Mouse (Mus musculus): Measurements from ENCODE around the gene Itga9.

Gene Itga9

GRCm38 (mm10) chr9:118651939-118652338, 45.4 kb downstream of the Itga9 start:
- DNase-seq (ENCODE audit: low spot score), result no peak

GRCm38 (mm10) chr9:118653436-118653835, 46.9 kb downstream of the Itga9 start:
- no peak for DNase-seq (ENCODE audit: low spot score)

- no peak for DNase-seq (ENCODE audit: low spot score)
Measured at GRCm38 (mm10) chr9:118654969-118655368, 48.5 kb downstream of the Itga9 start.

- DNase-seq (ENCODE audit: low spot score), result no peak
Measured at GRCm38 (mm10) chr9:118655726-118656125, 49.2 kb downstream of the Itga9 start.

DNA sequence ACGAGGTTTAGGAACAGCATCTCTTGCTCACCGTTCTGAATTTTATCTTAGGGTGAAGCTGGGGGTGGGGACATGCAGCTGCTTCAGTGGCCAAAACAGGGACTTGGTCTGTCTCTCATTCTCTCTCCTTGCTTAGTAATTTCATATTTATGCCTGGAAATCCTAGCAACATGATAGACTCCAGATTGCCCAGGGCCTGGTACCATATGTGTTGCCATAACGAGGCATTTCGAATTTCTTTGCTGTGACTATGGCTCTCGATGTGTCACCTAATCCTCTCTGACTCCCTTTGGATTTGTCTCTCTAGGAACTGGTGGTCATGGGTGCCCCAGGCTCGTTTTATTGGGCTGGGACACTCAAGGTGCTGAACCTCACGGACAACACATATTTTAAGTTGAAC, 51.7 kb downstream of the Itga9 start:
- no peak for DNase-seq (ENCODE audit: low spot score)

DNA sequence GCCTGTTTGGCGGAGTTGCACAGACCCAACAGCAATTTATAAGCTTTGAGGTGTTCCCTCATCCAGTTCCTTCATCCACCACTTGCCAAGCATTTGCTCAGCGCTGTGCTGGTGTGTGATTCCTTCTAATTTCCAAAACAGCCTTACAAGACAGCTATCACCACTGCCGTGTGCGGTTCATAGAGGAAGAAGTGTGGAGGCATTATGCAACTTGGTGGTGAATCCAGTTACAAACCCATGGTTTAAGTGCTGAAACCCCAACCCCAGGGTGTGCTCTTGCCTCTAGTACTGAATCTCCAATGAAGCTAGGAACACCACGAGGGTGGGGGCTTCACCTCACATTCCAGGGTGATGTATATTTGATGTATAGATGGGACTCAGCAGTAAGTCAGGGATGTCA, 53.3 kb downstream of the Itga9 start:
- DNase-seq (ENCODE audit: low spot score), result no peak

GRCm38 (mm10) chr9:118660259-118660658, 53.8 kb downstream of the Itga9 start:
- no peak for DNase-seq (ENCODE audit: low spot score)

DNA sequence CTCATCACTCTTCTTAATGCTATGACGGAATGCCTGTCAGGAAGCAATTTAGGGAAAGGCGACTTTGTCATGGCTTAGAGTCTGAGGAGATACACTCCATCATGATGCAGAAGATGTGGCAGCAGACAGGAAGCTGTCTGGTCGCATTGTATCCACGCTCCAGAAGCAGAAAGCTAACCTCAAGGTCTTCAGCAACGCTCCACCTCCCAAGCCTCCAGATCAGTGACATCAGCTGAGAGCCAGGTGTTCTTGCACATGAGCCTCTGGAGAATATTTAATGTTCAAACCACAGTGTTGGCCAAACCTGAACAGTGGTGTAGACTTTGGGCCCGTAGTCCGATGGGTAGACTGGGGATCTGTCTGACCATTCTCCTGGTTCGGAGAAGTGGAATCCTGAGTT, 55.5 kb downstream of the Itga9 start:
- no peak for DNase-seq (ENCODE audit: low spot score)

- no peak for DNase-seq (ENCODE audit: low spot score)
Measured at GRCm38 (mm10) chr9:118662476-118662875, 56.0 kb downstream of the Itga9 start.

GRCm38 (mm10) chr9:118663938-118664337, 57.4 kb downstream of the Itga9 start:
- DNase-seq (ENCODE audit: low spot score), result no peak

DNA sequence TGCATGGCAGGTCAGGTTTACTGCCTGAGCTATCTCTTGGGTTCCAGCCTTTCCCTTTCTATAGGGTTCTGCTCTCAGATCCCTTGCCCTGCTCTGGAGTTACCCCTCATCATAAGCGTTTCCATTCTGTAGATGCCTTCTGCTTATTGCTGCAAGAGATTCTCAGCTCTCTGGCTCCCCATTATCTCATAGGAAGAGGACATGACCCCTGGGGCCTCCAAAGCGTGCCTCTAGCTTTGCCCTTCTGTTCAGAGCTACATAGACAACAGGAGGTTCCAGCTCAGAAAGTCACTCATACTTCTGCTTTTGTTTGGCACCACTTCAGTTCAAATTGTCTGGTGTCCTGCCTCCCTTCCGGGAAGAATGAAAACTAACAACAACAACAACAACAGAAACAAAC, 59.6 kb downstream of the Itga9 start:
- DNase-seq (ENCODE audit: low spot score), result no peak

GRCm38 (mm10) chr9:118669696-118670095, 63.2 kb downstream of the Itga9 start:
- DNase-seq (ENCODE audit: low spot score), result no peak

DNA sequence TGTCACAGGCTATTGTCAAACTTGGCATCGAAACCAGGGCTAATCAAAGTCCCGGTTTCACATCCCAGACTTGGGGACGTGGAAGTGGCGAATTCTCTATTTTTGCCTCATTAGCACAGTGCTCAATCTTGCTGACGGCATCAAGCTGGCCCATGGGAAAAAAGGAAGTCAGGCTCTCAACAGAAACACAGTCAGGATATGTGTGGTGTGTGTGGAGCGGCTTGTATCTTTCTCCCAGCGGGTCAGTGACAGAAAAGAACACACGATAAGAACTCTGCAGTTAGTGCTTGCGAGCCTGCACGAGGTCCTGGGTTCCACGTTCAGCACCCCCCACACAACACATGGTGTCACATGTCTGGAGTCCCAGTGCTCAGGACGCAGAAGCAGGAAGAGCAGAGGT, 67.8 kb downstream of the Itga9 start:
- DNase-seq (ENCODE audit: low spot score), result no peak

DNA sequence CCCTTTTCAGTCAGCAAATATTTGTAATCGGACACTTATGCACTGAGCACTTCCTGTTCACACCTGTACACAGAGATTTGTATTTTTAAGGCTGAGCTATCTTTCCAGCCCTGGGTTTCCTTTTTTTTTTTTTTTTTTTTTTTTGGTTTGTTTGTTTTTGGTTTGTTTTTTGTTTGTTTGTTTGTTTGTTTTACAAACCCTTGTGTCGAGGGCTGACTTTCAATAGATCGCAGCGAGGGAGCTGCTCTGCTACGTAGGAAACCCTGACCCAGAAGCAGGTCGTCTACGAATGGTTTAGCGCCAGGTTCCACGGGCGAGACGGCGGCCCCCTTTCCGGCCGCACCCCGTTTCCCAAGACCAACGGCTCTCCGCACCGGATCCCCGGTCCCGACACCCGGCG, 68.3 kb downstream of the Itga9 start:
- no peak for DNase-seq (ENCODE audit: low spot score)

DNA sequence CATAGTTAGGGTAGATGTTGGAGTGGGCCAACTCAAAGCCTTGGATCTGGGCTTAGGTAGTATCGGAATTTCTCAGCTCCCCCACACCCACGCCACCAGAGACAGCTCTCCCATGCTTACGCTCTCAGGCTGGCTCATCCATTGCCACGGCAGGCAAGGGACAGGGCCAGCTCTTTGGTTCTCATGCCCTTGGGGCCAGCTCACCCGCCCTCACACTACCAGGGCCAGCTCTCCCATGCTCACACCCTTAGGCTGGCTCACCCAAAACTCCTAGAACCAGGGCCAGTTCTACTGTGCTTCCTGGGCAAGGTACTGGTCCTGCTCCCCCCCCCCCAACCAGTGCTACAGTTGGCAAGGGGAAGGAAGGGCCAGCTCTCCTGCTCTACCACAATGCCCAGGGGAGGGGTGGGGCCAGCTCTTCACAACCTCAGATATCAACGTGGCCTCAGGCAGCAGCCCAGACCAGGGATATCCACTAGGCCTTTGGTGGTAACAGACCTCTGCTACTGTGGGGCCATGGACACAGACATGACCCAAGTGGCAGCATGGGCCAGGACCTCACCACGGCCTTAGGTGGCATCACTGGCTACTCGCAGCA, 69.2 kb downstream of the Itga9 start:
- DNase-seq (ENCODE audit: low spot score), result no peak

DNA sequence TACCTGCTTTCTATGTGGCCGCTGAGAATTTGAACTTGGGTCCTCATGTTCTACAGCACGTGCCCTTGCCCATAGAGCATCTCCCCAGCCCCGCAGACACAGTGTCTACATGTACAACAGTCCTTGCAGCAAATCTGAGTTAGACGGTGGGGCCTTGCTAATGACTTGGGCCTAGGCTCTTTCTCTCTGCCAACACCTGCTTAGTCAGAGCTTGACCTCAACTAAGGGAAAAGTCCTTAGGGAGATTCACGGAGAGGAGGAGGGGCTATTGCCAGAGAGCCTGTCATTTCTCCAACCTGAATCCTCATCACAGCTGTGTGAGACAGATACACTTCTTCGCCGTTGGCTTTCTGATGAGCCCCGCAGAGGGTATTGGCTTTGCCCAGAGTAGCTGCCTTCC, 70.2 kb downstream of the Itga9 start:
- DNase-seq (ENCODE audit: low spot score), result no peak

GRCm38 (mm10) chr9:118677349-118677748, 70.9 kb downstream of the Itga9 start:
- no peak for DNase-seq (ENCODE audit: low spot score)

GRCm38 (mm10) chr9:118678020-118678750, 71.7 kb downstream of the Itga9 start:
- no peak for DNase-seq (ENCODE audit: low spot score)

DNA sequence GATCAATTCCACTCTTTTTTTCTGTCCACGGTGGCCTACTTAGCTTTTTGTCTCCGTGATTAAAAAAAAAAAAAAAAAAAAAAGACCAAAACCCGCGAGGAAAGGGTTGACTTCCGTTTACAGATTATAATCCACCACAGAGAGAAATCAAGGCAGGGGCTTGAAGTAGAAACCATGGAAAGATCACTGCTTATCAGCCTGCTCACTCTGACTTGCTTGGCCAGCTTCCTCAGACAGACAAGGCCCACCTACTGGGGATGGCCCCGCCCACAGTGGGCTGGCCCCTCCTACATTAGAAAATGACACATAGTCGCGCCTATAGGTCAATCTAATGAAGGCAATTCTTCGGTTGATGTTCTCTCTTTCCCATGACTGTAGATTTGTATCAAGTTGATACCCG, 72.3 kb downstream of the Itga9 start:
- no peak for DNase-seq (ENCODE audit: low spot score)

GRCm38 (mm10) chr9:118681506-118681905, 75.0 kb downstream of the Itga9 start:
- no peak for DNase-seq (ENCODE audit: low spot score)

DNA sequence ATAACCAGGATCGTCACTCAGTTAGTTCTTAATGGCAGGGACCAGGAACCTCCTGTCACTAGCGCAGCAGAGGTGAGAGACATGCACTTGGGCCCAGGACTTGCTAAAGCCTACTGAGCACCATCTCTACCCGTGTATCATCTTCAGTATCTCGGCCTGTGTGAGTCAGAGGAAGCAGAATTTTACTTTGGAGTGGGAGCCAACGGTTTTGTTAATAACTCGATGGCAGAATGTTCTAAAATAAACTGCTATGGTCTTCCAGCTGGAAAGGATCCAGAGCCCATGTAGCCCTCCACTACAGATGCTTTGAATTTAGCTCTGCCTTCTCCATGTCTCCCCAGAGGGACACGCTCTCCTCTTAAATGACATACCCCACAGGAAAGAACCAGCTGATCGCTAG, 75.7 kb downstream of the Itga9 start:
- DNase-seq (ENCODE audit: low spot score), result no peak

- no peak for DNase-seq (ENCODE audit: low spot score)
Measured at GRCm38 (mm10) chr9:118683507-118683906, 77.0 kb downstream of the Itga9 start.

GRCm38 (mm10) chr9:118684343-118684742, 77.9 kb downstream of the Itga9 start:
- DNase-seq (ENCODE audit: low spot score), result no peak
